Mouse (Mus musculus) hindbrain, embryonic 14.5 days (tissue): ENCODE results near the gene Cdc42se1. TPM values are rescaled to one million over a fixed set of nuclear protein-coding genes. Genes with fewer than 3 reads are reported as not detected.

Source experiments
- ATAC-seq: fragments of 200-750 bp; cut with Nextera tagmentation; 2 replicates; pipeline ENCODE4 v1.8.0; 2017; ENCODE audit warnings: moderate number of reproducible peaks, mild to moderate bottlenecking, moderate TSS enrichment, moderate library complexity; ENCODE audit not compliant: low FRiP score
- DNase-seq: peaks from one replicate; pipeline ENCODE4 v3.0.0-alpha.2; 2015; ENCODE audit warnings: low spot score
- H3K27ac ChIP-seq: fragments of 300-500 bp; sonication (generic); 2 replicates; pipeline ENCODE4 v1.5.1; 2014; ENCODE audit warnings: mild to moderate bottlenecking, moderate library complexity
- H3K27me3 ChIP-seq: fragments of 300-500 bp; sonication (generic); 2 replicates; pipeline ENCODE4 v1.6.1; 2014; ENCODE audit warnings: mild to moderate bottlenecking, low read length, mixed read lengths; ENCODE audit not compliant: control insufficient read depth, insufficient read depth
- H3K36me3 ChIP-seq: fragments of 300-500 bp; sonication (generic); replicated peaks from 2 replicates; pipeline ENCODE4 v1.6.1; 2014; ENCODE audit not compliant: control insufficient read depth, insufficient read depth
- H3K4me1 ChIP-seq: fragments of 300-500 bp; sonication (generic); replicated peaks from 2 replicates; pipeline ENCODE4 v1.6.1; 2014; ENCODE audit warnings: antibody characterized with exemption, low read length, mixed read lengths; ENCODE audit not compliant: control insufficient read depth, insufficient read depth
- H3K4me2 ChIP-seq: fragments of 300-500 bp; sonication (generic); replicated peaks from 2 replicates; pipeline ENCODE4 v1.6.1; 2014; ENCODE audit warnings: mild to moderate bottlenecking, moderate library complexity
- H3K4me3 ChIP-seq: fragments of 300-500 bp; sonication (generic); replicated peaks from 2 replicates; pipeline ENCODE4 v1.5.1; 2014; ENCODE audit warnings: mild to moderate bottlenecking, low read length
- H3K9ac ChIP-seq: fragments of 300-500 bp; sonication (generic); 2 replicates; pipeline ENCODE4 v1.6.1; 2014
- H3K9me3 ChIP-seq: fragments of 300-500 bp; sonication (generic); 2 replicates; pipeline ENCODE4 v1.6.1; 2016; ENCODE audit warnings: low read length; ENCODE audit not compliant: control insufficient read depth
- WGBS: fragments of 180-500 bp; shearing (Covaris S2); extraction: QIAGEN DNeasy Blood & Tissue Kit; methylation state at CpG from one replicate; pipeline ENCODE4 v1.1.7; 2014; 5-methylcytosine and 5-hydroxymethylcytosine counted together
- polyA plus RNA-seq: library from polyadenylated mRNA; unstranded; fragments of >200 nt; fragmentation: Nextera tagmentation; extraction: Ambion mirVana; gene quantifications from 2 replicates; pipeline ENCODE4 v1.2.1, GENCODE M21; 2014

Cdc42se1 gene
- polyA plus RNA-seq, 1 experiment from 2014 or later: 65.0 TPM

- no peak overlapping the region for H3K9ac ChIP-seq
- no peak overlapping the region for H3K4me2 ChIP-seq
- no peak overlapping the region for H3K4me3 ChIP-seq
- no peaks in the 10 kb centered on the region for H3K9me3 ChIP-seq
- ATAC-seq: no peak
- H3K27me3 ChIP-seq: no peaks in the 10 kb centered on the region
- 66% methylated on average over 1 of the region's 1 CpGs for WGBS
- no peaks in the 10 kb centered on the region for H3K4me1 ChIP-seq
- no peak overlapping the region for H3K27ac ChIP-seq
- H3K36me3 ChIP-seq: peaks cover 78% of the 10 kb centered on the region
- no peak for DNase-seq
These were observed 36.2 kb downstream of the Cdc42se1 start for GRCm38 (mm10) chr3:95264724-95265123.

DNA sequence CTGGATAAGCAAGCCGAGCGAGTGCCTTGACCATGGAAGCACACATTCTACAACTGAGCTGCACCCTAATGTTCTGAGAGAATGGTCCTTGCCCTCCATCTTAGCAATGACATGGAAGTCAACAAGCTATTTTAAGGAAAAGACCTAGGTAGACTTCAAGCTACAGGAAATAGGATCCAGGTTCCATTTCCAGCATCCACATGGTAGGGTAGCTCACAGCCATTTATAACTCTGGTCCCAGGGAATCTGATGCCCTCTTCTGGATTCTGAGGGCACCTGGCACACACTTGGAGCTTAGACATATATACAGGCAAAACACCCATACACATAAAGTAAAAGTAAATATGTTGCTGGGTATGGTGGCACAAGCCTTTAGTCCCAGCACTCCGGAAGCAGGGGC lies 37.5 kb downstream of the Cdc42se1 start:
- Histone ChIP-seq H3K9ac (no peak overlapping the region), H3K4me3 (no peak overlapping the region), H3K4me2 (no peak overlapping the region), H3K36me3 (peaks cover 68% of the 10 kb centered on the region), H3K27me3 (no peaks in the 10 kb centered on the region), H3K4me1 (no peaks in the 10 kb centered on the region), H3K27ac (no peak overlapping the region), H3K9me3 (no peaks in the 10 kb centered on the region)
- DNase-seq: no peak
- ATAC-seq: no peak
- 97% methylated on average over 3 of the region's 3 CpGs for WGBS

DNA sequence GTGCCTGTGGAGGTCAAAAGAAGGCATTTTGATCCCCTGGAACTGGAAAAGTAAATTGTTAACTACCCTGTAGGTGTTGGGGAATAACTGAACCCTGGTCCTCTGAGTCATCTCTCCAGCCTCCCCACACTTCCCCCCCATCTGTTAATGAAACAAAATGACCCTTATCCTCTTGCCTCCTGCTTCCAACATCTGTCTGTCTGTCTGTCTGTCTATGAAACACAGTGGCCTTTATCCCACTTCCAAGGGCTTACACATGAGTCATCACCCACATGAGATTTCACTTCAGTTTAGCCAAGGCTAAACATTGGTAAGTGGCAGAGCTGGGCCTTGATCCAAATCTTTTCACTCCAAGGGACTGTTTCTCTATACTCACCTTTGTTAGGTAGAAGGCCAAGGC lies 39.3 kb downstream of the Cdc42se1 start:
- H3K36me3 ChIP-seq: peaks cover 51% of the 10 kb centered on the region
- H3K4me2 ChIP-seq: no peak overlapping the region
- no peak overlapping the region for H3K9ac ChIP-seq
- H3K4me3 ChIP-seq: no peak overlapping the region
- no peak overlapping the region for H3K27ac ChIP-seq
- DNase-seq: no peak
- H3K27me3 ChIP-seq: no peaks in the 10 kb centered on the region
- no peaks in the 10 kb centered on the region for H3K9me3 ChIP-seq
- H3K4me1 ChIP-seq: no peaks in the 10 kb centered on the region
- no peak for ATAC-seq

DNA sequence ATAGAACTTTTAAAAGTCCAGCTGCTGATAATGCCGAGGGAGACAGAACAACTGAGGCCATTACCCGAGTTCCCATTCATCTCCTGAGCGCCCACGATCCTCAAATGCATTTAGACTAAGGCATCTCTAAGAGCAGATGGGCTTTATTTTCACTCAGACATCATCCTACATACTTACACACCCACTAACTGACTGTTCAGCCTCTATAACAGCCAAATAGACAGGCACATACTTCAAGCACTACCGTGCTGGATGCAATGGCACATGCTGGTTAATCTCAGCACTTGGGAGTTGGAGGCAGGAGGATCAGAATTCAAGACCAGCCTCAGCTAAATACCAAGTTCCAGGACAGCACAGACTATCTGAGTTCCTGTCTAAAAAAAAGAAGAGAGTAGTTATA lies 41.3 kb downstream of the Cdc42se1 start:
- Histone ChIP-seq H3K36me3 (peaks cover 33% of the 10 kb centered on the region), H3K4me2 (no peak overlapping the region), H3K9me3 (no peaks in the 10 kb centered on the region), H3K27ac (no peak overlapping the region), H3K4me1 (no peaks in the 10 kb centered on the region), H3K27me3 (no peaks in the 10 kb centered on the region), H3K9ac (no peak overlapping the region), H3K4me3 (no peak overlapping the region)
- WGBS: 92% methylated on average over 5 of the region's 5 CpGs
- ATAC-seq: no peak
- DNase-seq: no peak

- H3K27ac ChIP-seq: no peak overlapping the region
- no peaks in the 10 kb centered on the region for H3K27me3 ChIP-seq
- 86% methylated on average over 12 of the region's 12 CpGs for WGBS
- peaks cover 28% of the 10 kb centered on the region for H3K36me3 ChIP-seq
- no peak overlapping the region for H3K9ac ChIP-seq
- no peak overlapping the region for H3K4me2 ChIP-seq
- no peak overlapping the region for H3K4me3 ChIP-seq
- no peak for ATAC-seq
- DNase-seq: no peak
- no peaks in the 10 kb centered on the region for H3K9me3 ChIP-seq
- H3K4me1 ChIP-seq: no peaks in the 10 kb centered on the region
These were observed 42.3 kb downstream of the Cdc42se1 start for GRCm38 (mm10) chr3:95270766-95271364.

DNA sequence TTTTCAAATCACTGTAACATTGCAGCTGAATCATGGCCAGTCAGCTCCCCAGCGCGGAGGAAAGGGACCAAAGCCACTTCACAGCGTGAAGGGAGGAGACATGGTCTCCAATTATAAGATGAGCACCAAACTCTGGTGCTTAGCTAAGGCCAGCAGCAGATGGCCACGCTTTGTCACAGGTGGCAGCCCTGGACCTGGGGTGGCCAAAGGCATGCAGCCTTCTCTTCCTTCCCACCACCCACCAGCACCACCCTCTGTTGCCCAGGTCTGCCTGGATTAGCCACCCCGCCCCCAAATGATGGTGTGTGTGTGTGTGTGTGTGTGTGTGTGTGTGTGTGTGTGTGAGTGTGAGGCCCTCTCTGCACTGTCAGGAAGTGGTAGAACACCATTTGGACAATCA lies 44.9 kb downstream of the Cdc42se1 start:
- Histone ChIP-seq H3K9ac (no peak overlapping the region), H3K4me3 (no peak overlapping the region), H3K4me1 (no peaks in the 10 kb centered on the region), H3K27ac (no peak overlapping the region), H3K27me3 (no peaks in the 10 kb centered on the region), H3K36me3 (peaks cover 9% of the 10 kb centered on the region), H3K9me3 (no peaks in the 10 kb centered on the region), H3K4me2 (no peak overlapping the region)
- ATAC-seq (no peak), DNase-seq (no peak)
- WGBS: 98% methylated on average over 5 of the region's 5 CpGs

GRCm38 (mm10) chr3:95274453-95274852 lies 45.9 kb downstream of the Cdc42se1 start:
- H3K9ac ChIP-seq: no peak overlapping the region
- H3K27me3 ChIP-seq: no peaks in the 10 kb centered on the region
- ATAC-seq (no peak), DNase-seq (no peak)
- H3K27ac ChIP-seq: no peak overlapping the region
- no peak overlapping the region for H3K4me3 ChIP-seq
- 0 out of 2 replicates have a peak, but pooled peaks cover under 1% of the 10 kb centered on the region for H3K36me3 ChIP-seq
- H3K4me2 ChIP-seq: no peak overlapping the region
- no peaks in the 10 kb centered on the region for H3K9me3 ChIP-seq
- 90% methylated on average over 4 of the region's 4 CpGs for WGBS
- no peaks in the 10 kb centered on the region for H3K4me1 ChIP-seq

DNA sequence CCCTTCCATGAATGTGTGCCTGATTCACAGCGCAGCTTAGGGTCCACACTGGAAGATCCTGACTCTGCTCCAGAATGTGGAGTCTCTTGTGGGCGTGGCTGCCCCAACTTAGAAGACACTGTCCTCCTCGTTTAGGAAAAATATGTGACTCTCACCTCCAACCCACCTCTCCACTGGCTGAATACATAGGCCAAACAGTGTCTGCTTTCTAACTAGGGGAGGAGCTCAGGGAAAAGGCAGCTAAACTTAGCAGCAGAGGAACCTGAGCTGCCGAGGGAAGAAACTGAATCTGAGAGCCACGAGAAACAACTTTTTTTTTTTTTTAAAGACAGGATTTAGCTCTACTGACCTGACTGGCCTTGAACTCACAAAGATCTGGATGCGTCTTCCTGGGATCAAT lies 46.6 kb downstream of the Cdc42se1 start:
- Histone ChIP-seq H3K9ac (no peak overlapping the region), H3K4me2 (no peak overlapping the region), H3K9me3 (no peaks in the 10 kb centered on the region), H3K4me3 (no peak overlapping the region), H3K27ac (no peak overlapping the region), H3K4me1 (no peaks in the 10 kb centered on the region), H3K27me3 (no peaks in the 10 kb centered on the region), H3K36me3 (no peaks in the 10 kb centered on the region)
- ATAC-seq (no peak), DNase-seq (no peak)
- WGBS: 91% methylated on average over 6 of the region's 6 CpGs

DNA sequence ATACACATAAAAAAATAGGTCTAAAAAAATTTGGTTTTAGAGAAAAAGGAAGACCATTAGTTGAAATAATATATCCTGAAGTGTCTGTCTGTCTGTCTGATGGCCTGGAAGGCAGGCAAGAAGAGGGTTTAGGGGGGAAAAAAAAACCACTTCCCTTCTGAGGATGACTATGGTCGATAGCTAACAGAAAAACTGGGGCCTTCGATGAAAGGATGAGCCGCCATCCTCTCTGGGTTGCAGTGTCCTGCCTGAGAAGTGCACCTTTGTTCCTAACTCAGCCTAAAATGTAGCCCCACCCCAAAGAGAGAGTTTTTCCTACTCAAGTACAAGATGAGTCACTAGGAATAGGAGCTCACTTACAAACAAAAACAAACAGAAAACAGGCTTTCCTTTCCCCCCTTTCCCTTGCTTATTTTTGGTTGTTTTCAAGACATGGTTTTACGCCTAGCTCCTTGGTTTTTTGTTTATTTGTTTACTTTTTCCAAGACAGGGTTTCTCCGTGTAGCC lies 47.9 kb downstream of the Cdc42se1 start:
- Histone ChIP-seq H3K4me1 (peaks cover 7% of the 10 kb centered on the region; the same call in 1 of the 2 replicates), H3K36me3 (no peaks in the 10 kb centered on the region), H3K9ac (no peak overlapping the region), H3K27ac (no peak overlapping the region), H3K27me3 (no peaks in the 10 kb centered on the region), H3K4me2 (no peak overlapping the region), H3K4me3 (no peak overlapping the region), H3K9me3 (no peaks in the 10 kb centered on the region)
- WGBS: 81% methylated on average over 5 of the region's 5 CpGs
- DNase-seq (no peak), ATAC-seq (no peak)

DNA sequence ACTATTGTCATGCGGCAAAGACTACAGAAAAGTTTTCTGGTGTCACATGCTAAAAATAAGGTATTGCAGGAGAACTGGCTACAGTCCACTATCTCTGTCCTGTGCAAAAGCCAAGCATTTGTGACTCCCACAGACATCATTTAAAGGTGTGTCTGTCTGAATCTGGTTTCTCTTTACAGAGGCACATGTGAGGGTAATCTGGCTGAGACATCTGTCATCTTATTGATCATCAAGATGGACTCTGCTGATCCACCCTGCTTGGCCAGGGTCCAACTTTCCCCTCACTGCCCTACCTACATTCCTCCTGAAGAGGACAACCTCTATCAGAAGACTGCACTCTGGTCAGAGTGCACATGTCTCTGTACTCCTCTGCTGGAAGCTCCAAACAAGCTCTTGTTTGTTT lies 48.6 kb downstream of the Cdc42se1 start:
- H3K27me3 ChIP-seq: no peaks in the 10 kb centered on the region
- H3K9ac ChIP-seq: no peak overlapping the region
- peaks cover 9% of the 10 kb centered on the region; the same call in 1 of the 2 replicates for H3K4me1 ChIP-seq
- no peak for DNase-seq
- H3K4me3 ChIP-seq: no peak overlapping the region
- H3K27ac ChIP-seq: no peak overlapping the region
- no peak overlapping the region for H3K4me2 ChIP-seq
- no peak for ATAC-seq
- no peaks in the 10 kb centered on the region for H3K9me3 ChIP-seq
- WGBS: 91% methylated on average over 1 of the region's 1 CpGs
- H3K36me3 ChIP-seq: no peaks in the 10 kb centered on the region
